Mouse (Mus musculus): ENCODE results near the gene Jazf1. TPM values are rescaled to one million over a fixed set of nuclear protein-coding genes. Genes with fewer than 3 reads are reported as not detected.

Gene Jazf1
- total RNA-seq (2023) = 1.1 TPM

GRCm38 (mm10) chr6:53067989-53068874 is at the start of gene Jazf1:
Gene Jazf1, minus strand, starts transcription at chr6:53068631.

Other genes with a start within 250 kb of the Jazf1 start
- 0.77 TPM for gene Creb5, start 218.6 kb upstream of the Jazf1 start, total RNA-seq (2023)